Mouse (Mus musculus): ENCODE measurements at regions not wholly inside any gene's neighbourhood (a gene's known extent, or its start where the extent isn't known, plus 50 kb on each side); places are given as distances from the start of the nearest gene placed in this dataset.

DNA sequence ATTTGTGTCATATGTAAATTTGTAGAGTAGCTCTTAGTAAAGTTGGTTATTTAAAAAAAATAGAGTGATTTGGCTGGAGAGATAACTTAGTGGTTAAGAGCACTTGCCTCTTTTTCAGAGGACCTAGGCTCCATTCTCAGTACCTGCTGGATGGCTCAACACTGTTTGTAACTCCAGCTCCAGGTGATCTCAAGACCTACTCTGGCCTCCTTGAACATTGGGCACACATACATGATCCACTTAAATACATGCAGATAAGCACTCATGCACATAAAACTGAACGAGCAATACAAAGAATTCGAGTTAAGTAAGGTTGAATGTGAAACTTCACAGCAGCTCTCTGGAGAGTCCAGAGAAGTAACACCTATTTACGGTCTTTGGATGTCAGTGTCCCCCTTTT is 104.2 kb upstream of the Ptbp2 start:
- Histone ChIP-seq H3K36me3 (ENCODE audit: control insufficient read depth, insufficient read depth) (no peaks in the 10 kb centered on the region), H3K79me3 (ENCODE audit: low read depth) (no peaks in the 10 kb centered on the region), H3K79me2 (ENCODE audit: control insufficient read depth, insufficient read depth) (no peaks in the 10 kb centered on the region), H3ac (ENCODE audit: control insufficient read depth, insufficient read length, low read depth) (no peak overlapping the region), H3K27me3 (ENCODE audit: control insufficient read depth, insufficient read depth, insufficient read length) (no peaks in the 10 kb centered on the region), H3K4me3 (ENCODE audit: insufficient read depth, poor library complexity, severe bottlenecking) (no peak overlapping the region)
- TF ChIP-seq CTCF (IDR thresholded peaks at IDR 0.05; ENCODE audit: control insufficient read depth, insufficient read depth, insufficient read length) (no peak), CEBPB (IDR thresholded peaks at IDR 0.05; ENCODE audit: low read depth) (no peak), MYOD1 (IDR thresholded peaks at IDR 0.05; ENCODE audit: control insufficient read depth, insufficient read length, low read depth) (no peak)

GRCm38 (mm10) chr3:119876395-119876794 is 92.1 kb upstream of the Ptbp2 start:
- Histone ChIP-seq H3K79me3 (ENCODE audit: low read depth) (no peaks in the 10 kb centered on the region), H3K27me3 (ENCODE audit: control insufficient read depth, insufficient read depth, insufficient read length) (no peaks in the 10 kb centered on the region), H3K36me3 (ENCODE audit: control insufficient read depth, insufficient read depth) (no peaks in the 10 kb centered on the region), H3K4me3 (ENCODE audit: insufficient read depth, poor library complexity, severe bottlenecking) (no peak overlapping the region), H3ac (ENCODE audit: control insufficient read depth, insufficient read length, low read depth) (no peak overlapping the region), H3K79me2 (ENCODE audit: control insufficient read depth, insufficient read depth) (no peaks in the 10 kb centered on the region)
- TF ChIP-seq FOSL1 (IDR thresholded peaks at IDR 0.05; ENCODE audit: insufficient read depth, low read length, poor library complexity, severe bottlenecking) (no peak), MAX (IDR thresholded peaks at IDR 0.05) (no peak), MYOD1 (IDR thresholded peaks at IDR 0.05; ENCODE audit: control insufficient read depth, insufficient read length, low read depth) (no peak), MYOG (IDR thresholded peaks at IDR 0.05; ENCODE audit: control insufficient read depth, extremely low read depth, insufficient read length) (no peak), CTCF (IDR thresholded peaks at IDR 0.05; ENCODE audit: control insufficient read depth, insufficient read depth, insufficient read length) (no peak), CEBPB (IDR thresholded peaks at IDR 0.05; ENCODE audit: low read depth) (no peak), USF1 (IDR thresholded peaks at IDR 0.05; ENCODE audit: low read depth) (no peak)

GRCm38 (mm10) chr3:119875061-119875460 is 90.8 kb upstream of the Ptbp2 start:
- no peak overlapping the region for H3ac ChIP-seq (ENCODE audit: control insufficient read depth, insufficient read length, low read depth)
- TF ChIP-seq MAX (IDR thresholded peaks at IDR 0.05) (no peak), CTCF (IDR thresholded peaks at IDR 0.05; ENCODE audit: control insufficient read depth, insufficient read depth, insufficient read length) (no peak), FOSL1 (IDR thresholded peaks at IDR 0.05; ENCODE audit: insufficient read depth, low read length, poor library complexity, severe bottlenecking) (no peak), USF1 (IDR thresholded peaks at IDR 0.05; ENCODE audit: low read depth) (no peak), MYOG (IDR thresholded peaks at IDR 0.05; ENCODE audit: control insufficient read depth, extremely low read depth, insufficient read length) (no peak), MYOD1 (IDR thresholded peaks at IDR 0.05; ENCODE audit: control insufficient read depth, insufficient read length, low read depth) (no peak), CEBPB (IDR thresholded peaks at IDR 0.05; ENCODE audit: low read depth) (no peak)
- H3K79me2 ChIP-seq (ENCODE audit: control insufficient read depth, insufficient read depth): no peaks in the 10 kb centered on the region
- no peaks in the 10 kb centered on the region for H3K36me3 ChIP-seq (ENCODE audit: control insufficient read depth, insufficient read depth)
- H3K4me3 ChIP-seq (ENCODE audit: insufficient read depth, poor library complexity, severe bottlenecking): no peak overlapping the region
- H3K27me3 ChIP-seq (ENCODE audit: control insufficient read depth, insufficient read depth, insufficient read length): no peaks in the 10 kb centered on the region
- H3K79me3 ChIP-seq (ENCODE audit: low read depth): no peaks in the 10 kb centered on the region

GRCm38 (mm10) chr3:119862194-119862957 is 78.1 kb upstream of the Ptbp2 start:
- no peaks in the 10 kb centered on the region for H3K36me3 ChIP-seq (ENCODE audit: control insufficient read depth, insufficient read depth)
- no peak overlapping the region for H3K4me3 ChIP-seq (ENCODE audit: insufficient read depth, poor library complexity, severe bottlenecking)
- H3K27me3 ChIP-seq (ENCODE audit: control insufficient read depth, insufficient read depth, insufficient read length): no peaks in the 10 kb centered on the region
- H3K79me3 ChIP-seq (ENCODE audit: low read depth): no peaks in the 10 kb centered on the region
- H3ac ChIP-seq (ENCODE audit: control insufficient read depth, insufficient read length, low read depth): no peak overlapping the region
- no peaks in the 10 kb centered on the region for H3K79me2 ChIP-seq (ENCODE audit: control insufficient read depth, insufficient read depth)
- TF ChIP-seq CEBPB (IDR thresholded peaks at IDR 0.05; ENCODE audit: low read depth): no peak
- no peak for TF ChIP-seq MYOD1 (IDR thresholded peaks at IDR 0.05; ENCODE audit: control insufficient read depth, insufficient read length, low read depth)
- no peak for TF ChIP-seq FOSL1 (IDR thresholded peaks at IDR 0.05; ENCODE audit: insufficient read depth, low read length, poor library complexity, severe bottlenecking)

All from C2C12 (cell line).